Mouse (Mus musculus): ENCODE data around the gene Sdf2l1.

Gene Sdf2l1

GRCm38 (mm10) chr16:17121569-17121968, 10.6 kb downstream of the Sdf2l1 start:
- no peak for DNase-seq

- no peak for DNase-seq
Observed at GRCm38 (mm10) chr16:17117309-17117799, 14.8 kb downstream of the Sdf2l1 start.

DNA sequence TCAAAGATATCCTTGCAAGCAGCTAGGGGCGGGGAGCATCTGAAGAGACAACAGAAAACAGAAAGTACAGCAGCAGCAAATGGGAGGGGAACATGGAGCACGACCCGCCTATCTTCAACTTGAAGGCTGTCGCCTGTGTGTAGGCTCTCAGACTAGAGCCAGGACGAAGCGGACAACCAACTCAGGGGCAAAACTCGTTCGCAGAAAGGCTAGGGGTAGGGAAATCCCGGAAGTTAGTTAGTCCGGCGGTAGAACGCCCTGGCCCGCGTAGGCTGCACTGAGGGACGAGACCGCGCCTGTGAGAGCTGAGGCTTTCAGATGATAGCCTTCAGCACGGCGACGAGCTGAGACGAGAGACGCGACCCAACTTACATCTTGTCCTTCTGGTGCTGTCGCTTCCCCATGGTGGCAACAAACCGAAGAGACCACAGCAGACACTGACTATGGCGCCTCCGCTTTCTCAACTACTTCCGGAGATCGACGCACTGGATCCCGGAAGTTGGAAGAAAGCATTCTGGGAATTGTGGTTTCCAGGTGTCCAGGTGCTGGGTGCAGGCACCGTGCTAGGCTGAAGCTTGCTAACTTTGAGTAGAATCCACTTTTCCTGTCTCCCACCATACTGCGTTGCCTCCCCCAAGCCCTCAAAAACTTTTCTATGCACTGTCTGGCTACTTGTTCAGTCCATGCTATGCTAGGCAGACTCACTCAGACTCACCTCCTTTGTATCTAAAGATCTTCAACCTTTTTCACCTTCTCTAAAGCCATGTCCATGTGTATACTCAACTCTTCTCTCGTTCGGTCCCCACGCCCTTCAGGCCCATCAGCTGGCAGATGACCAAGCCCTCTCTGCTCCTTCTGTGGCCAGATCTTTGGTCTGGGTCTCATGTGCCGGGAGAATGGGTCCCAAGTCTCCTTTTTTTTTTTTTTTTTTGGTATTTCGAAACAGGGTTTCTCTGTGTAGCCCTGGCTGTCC, 21.1 kb downstream of the Sdf2l1 start, which contains the start of gene Ppil2:
Ppil2 (minus strand) TSS at position 487 of the 973 bp plus-strand sequence.
- peak; percentile 70 for DNase-seq

DNA sequence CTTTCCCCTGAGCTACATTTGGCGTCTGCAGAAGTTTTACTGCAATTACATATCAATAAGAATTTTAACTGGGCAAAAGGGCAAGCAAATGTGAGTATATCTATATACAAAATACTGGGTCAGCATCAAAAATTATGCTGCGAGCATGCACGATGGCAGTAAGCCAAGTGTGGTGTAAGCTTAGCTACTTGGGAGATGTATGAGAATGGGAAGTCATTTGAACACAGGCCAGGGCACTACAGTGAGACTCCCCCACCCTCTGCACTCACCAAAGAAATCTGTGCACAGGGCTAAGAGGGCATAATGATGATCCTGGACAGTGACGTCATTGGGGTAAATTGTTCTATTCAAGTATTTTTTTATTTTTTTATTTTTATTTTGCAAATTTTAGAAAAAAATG, 27.6 kb downstream of the Sdf2l1 start:
- no peak for DNase-seq

GRCm38 (mm10) chr16:17102630-17103220, 29.5 kb downstream of the Sdf2l1 start:
- no peak for DNase-seq

DNA sequence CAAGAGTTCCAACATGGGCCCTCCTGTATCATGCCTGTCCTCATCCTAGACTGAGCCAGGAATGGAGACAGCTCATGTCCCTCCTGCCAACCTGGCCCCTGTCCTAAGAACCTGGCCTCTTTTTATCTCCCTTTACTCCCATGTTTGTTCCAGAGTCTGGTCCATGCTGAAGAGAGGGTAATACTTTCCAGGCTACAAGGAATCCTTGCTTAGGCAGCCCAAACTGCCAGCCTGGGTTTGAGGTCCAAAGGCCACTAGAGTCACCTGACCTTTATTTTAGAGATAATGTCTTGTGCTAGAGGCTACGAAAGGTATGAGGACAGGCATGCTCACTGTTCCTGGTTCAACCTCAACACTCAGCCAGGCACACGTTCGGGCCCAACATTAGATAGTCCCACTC, 35.2 kb downstream of the Sdf2l1 start:
- no peak for DNase-seq

DNA sequence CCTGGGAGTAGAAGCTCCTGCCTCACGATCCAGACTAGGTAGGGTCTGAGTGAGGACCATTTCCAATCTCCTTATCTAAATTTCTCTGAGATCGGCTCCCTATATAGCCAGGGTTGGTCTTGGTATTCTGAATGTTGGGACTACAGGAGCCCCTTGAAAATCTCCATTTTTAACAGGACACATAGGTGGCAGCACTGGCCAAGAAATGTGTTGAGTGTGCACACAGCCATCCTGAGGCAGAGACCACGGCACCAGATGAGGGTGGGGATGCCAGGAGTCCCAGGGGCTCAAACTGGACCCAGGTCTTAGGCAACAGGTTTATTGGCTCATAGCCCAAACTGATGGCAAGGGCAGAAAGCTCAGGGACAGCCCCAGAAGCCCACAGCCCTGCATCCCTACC, 43.8 kb downstream of the Sdf2l1 start:
- DNase-seq: no peak

DNA sequence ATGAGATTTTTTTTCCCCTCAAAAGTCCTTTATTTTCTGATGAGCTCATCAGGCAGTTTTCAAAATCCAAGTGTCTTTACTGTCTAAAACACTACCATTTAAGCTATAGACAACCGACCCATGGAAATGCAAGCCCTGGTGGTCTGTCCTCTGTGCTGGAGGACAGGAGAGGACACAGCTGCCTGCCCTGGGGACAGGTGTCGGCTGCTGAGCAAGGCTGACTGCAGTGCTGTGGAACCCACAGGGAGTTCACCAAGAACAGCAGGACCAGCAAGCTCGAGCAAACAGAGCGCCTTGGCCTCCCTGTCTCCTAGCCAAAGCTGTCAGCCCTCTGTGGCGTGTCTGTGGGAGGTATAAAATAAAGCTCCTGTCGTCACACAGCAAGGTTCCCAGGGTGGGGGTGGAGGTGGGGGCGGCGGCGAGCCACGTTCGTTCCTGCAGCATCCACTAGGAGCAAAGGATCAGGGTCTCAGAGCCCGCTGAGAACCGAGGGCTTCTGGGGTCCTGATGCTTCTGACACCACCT, 45.5 kb downstream of the Sdf2l1 start:
- DNase-seq: no peak

DNA sequence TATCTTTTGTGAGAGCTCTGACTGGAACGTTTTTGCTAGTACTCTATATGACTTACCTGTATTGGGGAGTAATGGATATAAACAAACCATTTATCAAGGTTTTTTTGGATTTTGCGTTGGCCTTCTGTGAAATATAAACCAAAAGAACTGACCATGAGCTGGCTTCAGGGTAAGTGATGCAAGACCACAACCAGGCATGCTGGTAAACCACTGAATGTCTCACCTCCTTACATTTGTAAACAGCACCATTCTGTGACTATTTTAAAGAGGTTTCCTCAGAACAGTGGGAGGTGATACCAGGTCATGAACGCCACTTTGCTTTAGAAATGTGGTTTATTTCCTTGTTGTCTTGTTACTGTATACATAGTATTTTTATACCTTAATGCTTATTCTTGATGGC, 45.9 kb downstream of the Sdf2l1 start:
- DNase-seq: no peak

DNA sequence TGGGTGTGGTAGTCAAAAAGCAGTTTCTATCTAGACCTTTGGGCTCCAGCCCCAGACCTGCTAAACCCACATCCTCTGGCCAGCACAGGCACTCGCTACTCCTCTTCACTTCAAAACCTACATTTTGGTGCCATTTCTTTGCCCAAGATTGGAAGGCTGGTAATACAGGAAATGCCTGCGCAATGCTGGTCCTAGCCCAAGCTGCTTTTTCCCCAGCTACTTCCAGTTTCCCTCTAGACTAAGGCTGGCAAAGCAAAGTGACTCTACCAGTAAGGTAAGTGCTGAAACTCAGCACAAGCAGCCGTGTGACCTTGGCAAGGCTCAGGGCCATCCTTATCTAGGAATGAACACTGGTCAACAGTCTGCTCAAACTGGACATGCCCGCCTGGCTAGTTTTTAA, 46.5 kb downstream of the Sdf2l1 start:
- no peak for DNase-seq

- no peak for DNase-seq
Observed at GRCm38 (mm10) chr16:17082121-17082792, 49.9 kb downstream of the Sdf2l1 start.

Data from thymus, postnatal 4 days (tissue).